Mouse (Mus musculus) kidney, embryonic 15.5 days (tissue): ENCODE results near the gene Ppp3cb. TPM values are rescaled to one million over a fixed set of nuclear protein-coding genes. Genes with fewer than 3 reads are reported as not detected.
"Not testable (repeated sequence)": the region's sequence is repeated elsewhere in the genome, so short reads cannot be mapped to it uniquely, and the experiment has no call there.

ENCODE experiments used
- ATAC-seq: fragments of 200-750 bp; cut with Nextera tagmentation; replicated peaks from 2 replicates; pipeline ENCODE4 v1.8.0; 2017; ENCODE audit warnings: moderate TSS enrichment; ENCODE audit not compliant: low FRiP score
- H3K27ac ChIP-seq: fragments of 300-500 bp; sonication (generic); 2 replicates; pipeline ENCODE4 v1.5.1; 2015; ENCODE audit warnings: mild to moderate bottlenecking, inconsistent platforms
- H3K27me3 ChIP-seq: fragments of 300-500 bp; sonication (generic); 2 replicates; pipeline ENCODE4 v1.6.1; 2015; ENCODE audit warnings: inconsistent platforms
- H3K36me3 ChIP-seq: fragments of 300-500 bp; sonication (generic); 2 replicates; pipeline ENCODE4 v1.6.1; 2015; ENCODE audit warnings: inconsistent platforms
- H3K4me1 ChIP-seq: fragments of 300-500 bp; sonication (generic); 2 replicates; pipeline ENCODE4 v1.6.1; 2015; ENCODE audit warnings: inconsistent platforms
- H3K4me2 ChIP-seq: fragments of 300-500 bp; sonication (generic); 2 replicates; pipeline ENCODE4 v1.6.1; 2015; ENCODE audit warnings: moderate library complexity, mild to moderate bottlenecking, inconsistent platforms
- H3K4me3 ChIP-seq: fragments of 300-500 bp; sonication (generic); replicated peaks from 2 replicates; pipeline ENCODE4 v1.5.1; 2015; ENCODE audit warnings: mild to moderate bottlenecking, inconsistent platforms
- H3K9ac ChIP-seq: fragments of 300-500 bp; sonication (generic); 2 replicates; pipeline ENCODE4 v1.6.1; 2015; ENCODE audit warnings: mild to moderate bottlenecking, inconsistent platforms
- H3K9me3 ChIP-seq: fragments of 300-500 bp; sonication (generic); replicated peaks from 2 replicates; pipeline ENCODE4 v1.6.1; 2016; ENCODE audit warnings: inconsistent platforms
- WGBS: fragments of 180-500 bp; shearing (Covaris S2); methylation state at CpG from one replicate; pipeline ENCODE4 v1.1.7; 2015; ENCODE audit warnings: mixed read lengths; 5-methylcytosine and 5-hydroxymethylcytosine counted together
- polyA plus RNA-seq: library from polyadenylated mRNA; unstranded; fragments of >200 nt; fragmentation: Nextera tagmentation; extraction: Ambion mirVana; gene quantifications from 2 replicates; pipeline ENCODE4 v1.2.1, GENCODE M21; 2015

The Ppp3cb gene
- 43.1 and 44.1 TPM in 2 replicates for polyA plus RNA-seq

DNA sequence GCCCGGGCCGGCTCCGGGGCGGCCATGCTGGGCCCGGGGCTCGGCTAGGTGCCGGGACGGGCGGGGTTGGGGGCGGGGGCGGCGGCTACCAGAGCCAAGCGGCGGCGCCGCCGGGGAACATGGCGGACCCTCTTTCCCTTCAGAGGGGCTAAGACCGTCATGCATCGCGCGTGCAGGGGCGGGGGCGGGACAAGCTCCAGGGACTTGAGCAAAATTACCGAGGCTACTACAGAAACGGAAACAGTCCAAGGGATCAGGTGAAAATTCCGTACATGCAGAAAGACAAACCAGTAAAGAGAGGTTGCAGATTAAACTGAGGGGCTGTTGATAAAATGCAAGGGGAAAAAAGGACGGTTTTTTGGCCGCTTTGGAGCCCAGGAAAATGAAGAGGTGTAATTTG is at the start of gene Ppp3cb:
TSS of gene Ppp3cb (minus strand) at position 159 of the 400 bp plus-strand sequence.
- 0% methylated on average over 28 of the region's 29 CpGs for WGBS
- Histone ChIP-seq H3K4me3 (peak within 1 kb of the TSS; percentile 60), H3K4me2 (peak within 1 kb of the TSS; percentile 48), H3K9ac (peak within 1 kb of the TSS; percentile 74), H3K4me1 (peaks cover 14% of the 10 kb centered on the region), H3K9me3 (no peaks in the 10 kb centered on the region), H3K36me3 (peaks cover 36% of the 10 kb centered on the region), H3K27me3 (no peaks in the 10 kb centered on the region), H3K27ac (peak within 1 kb of the TSS; percentile 97)
- peak; percentile 93 for ATAC-seq

DNA sequence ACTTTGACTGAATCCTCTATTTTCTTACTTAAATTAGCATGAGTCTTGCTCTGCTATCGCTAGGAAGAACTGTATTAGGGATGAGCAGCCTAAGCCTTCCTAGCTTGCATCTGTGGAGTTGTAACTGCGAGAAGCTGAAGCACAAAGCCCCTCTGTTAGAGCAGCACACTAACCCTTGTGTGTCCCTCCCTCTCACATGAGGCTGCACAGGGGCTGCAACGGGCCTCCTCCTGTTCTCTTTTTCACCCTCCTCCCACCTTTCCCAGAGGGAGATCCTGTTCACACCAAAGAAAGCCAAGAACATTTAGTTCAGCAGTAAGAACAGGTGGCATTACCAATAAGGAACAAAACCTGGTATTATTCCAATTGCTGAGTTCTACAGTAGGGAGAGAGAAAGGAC is 49.4 kb upstream of the Ppp3cb start:
- no peak overlapping the region for H3K4me3 ChIP-seq
- H3K9ac ChIP-seq: no peak overlapping the region
- ATAC-seq: no peak
- H3K9me3 ChIP-seq: no peaks in the 10 kb centered on the region
- H3K27me3 ChIP-seq: no peaks in the 10 kb centered on the region
- H3K4me1 ChIP-seq: no peaks in the 10 kb centered on the region
- 39% methylated on average over 3 of the region's 3 CpGs for WGBS
- H3K36me3 ChIP-seq: no peaks in the 10 kb centered on the region
- H3K4me2 ChIP-seq: no peak overlapping the region
- H3K27ac ChIP-seq: 0 out of 2 replicates have a peak overlapping the region, but pooled peaks have one; percentile 6

DNA sequence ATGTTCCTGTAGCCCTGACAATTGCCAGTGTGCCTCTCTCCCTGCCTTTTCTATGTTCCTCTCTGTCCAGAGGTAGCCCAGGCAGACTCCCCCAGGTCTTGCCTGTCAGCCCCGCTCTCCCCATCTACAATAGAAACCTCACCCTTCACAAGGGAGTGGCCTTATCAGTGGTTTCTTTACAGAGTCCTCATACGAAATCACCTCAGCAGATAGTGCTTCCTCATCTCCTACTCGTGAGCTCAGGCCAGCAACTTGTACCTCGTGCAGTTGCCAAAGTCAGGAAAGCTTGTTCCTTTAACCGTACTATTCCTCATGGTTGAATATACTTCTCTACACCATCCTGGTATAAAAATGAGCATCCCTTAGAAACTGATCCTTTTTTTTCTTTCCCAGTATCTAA is 41.1 kb upstream of the Ppp3cb start:
- ATAC-seq: no peak
- WGBS: 89% methylated on average over 5 of the region's 5 CpGs
- H3K4me2 ChIP-seq: no peak overlapping the region

DNA sequence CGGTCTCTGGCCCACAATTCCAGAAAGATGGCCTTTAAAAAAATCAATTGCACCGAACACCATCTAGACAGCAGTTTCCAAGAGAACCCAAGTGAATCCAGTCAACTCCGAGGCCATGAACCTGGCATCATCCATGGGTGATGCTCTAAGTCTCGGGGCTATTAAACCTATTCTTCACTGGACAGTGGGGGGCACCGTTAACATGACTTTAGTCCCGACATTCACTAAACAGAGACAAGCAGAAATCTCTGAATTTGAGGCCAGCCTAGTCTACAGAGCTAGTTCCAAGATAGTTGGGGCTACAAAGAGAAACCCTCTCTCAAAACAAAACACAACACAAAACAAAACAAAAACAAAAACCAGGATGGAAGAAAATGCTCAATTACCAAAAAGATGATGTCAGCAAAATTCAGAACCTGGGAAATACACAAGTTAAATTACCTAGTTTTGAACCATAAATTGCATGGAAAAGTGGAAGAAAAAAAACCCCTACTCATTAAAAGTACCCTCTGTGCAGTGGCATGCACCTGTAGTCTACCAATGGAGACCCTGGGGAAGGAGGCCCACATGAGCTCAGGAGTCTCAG is 32.5 kb upstream of the Ppp3cb start:
- Histone ChIP-seq H3K27me3 (no peaks in the 10 kb centered on the region), H3K9me3 (no peaks in the 10 kb centered on the region), H3K4me3 (no peak overlapping the region), H3K27ac (no peak overlapping the region), H3K4me2 (no peak overlapping the region), H3K9ac (no peak overlapping the region), H3K4me1 (no peaks in the 10 kb centered on the region), H3K36me3 (peaks cover 37% of the 10 kb centered on the region)
- ATAC-seq: no peak
- WGBS: 73% methylated on average over 6 of the region's 6 CpGs

More for the DNA sequence above, 41.1 kb upstream of the Ppp3cb start:
- Histone ChIP-seq H3K9me3 (no peaks in the 10 kb centered on the region), H3K9ac (no peak overlapping the region), H3K36me3 (peaks cover 41% of the 10 kb centered on the region), H3K4me1 (no peaks in the 10 kb centered on the region), H3K27me3 (no peaks in the 10 kb centered on the region), H3K4me3 (no peak overlapping the region), H3K27ac (no peak overlapping the region)

DNA sequence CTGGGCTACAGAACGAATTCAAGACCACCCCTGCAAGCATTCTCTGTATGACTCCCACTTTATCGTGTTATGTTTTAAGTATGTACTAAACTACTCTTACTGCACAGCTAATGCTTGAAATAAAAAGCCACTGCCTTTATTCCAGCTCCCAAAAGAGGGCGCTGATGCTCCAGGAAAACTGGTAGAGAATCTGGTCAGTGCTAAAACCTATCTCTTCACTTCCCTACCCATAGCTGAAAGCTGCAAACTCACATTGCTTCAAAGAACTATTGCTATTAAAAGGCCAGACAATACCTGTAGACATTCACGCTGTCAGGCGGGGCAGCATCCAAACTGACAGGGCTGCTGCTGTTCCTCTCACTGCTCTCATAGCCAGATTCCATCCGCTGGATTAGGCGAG is 29.8 kb upstream of the Ppp3cb start:
- no peak overlapping the region for H3K27ac ChIP-seq
- H3K4me2 ChIP-seq: no peak overlapping the region
- no peak for ATAC-seq
- H3K4me1 ChIP-seq: no peaks in the 10 kb centered on the region
- H3K27me3 ChIP-seq: no peaks in the 10 kb centered on the region
- no peaks in the 10 kb centered on the region for H3K9me3 ChIP-seq
- H3K4me3 ChIP-seq: no peak overlapping the region
- no peak overlapping the region for H3K9ac ChIP-seq
- peaks cover 32% of the 10 kb centered on the region for H3K36me3 ChIP-seq
- WGBS: 54% methylated on average over 7 of the region's 7 CpGs

DNA sequence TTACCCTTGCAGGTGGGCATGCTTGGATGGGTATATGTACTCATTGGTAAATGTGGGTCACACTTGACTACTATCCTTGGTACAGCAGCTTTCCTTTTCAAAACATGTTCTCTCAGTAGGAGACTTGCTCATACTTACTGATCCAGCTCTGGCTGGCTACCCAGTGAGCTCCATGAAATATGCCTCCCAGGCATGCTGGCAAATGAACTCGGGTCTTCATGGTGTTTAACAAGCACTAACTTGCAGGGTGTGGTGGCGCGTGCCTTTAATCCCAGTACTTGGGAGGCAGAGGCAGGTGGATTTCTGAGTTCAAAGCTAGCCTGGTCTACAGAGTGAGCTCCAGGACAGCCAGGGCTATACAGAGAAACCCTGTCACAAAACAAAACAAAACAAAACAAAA is 26.8 kb upstream of the Ppp3cb start:
- ATAC-seq, H3K4me1 ChIP-seq, H3K9ac ChIP-seq, H3K27me3 ChIP-seq, H3K4me3 ChIP-seq, H3K9me3 ChIP-seq, H3K27ac ChIP-seq, H3K4me2 ChIP-seq: not testable (repeated sequence)
- H3K36me3 ChIP-seq: peaks cover 54% of the 10 kb centered on the region
- WGBS: 93% methylated on average over 3 of the region's 3 CpGs

DNA sequence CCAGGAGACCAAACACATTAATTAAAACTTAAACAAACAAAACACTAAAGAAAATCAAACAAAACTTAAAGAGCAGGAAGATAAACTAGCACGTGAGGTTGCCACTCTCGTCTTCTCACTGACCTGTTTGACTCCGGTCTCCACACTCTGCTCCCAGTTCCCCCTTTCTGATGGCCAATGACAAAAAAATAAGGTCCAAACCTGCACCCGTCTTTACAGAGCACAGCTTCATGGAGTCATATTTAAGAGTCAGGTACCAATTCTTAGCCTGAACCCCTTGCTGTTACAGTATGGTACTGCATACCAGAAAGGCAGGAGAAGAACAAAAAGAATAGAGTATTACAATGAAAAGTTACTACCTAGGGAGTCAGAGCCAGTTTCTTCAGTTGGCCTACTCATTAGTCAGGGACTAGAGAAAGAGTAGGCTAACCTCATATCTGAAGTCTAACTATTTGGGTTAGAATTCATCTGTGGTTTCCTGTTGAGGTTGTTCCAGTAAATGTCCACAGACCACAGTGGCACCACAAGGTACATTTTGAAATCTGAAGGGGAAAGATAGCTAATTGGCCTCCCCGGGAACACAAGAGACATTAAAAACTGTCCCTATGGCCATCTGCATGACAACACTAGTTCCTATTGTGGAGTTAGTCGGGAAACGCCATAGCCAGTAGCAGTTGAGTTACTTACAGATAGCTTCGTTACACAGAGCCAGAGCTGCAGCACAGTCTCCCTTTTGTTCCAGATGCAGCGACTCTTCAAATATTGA is 19.1 kb upstream of the Ppp3cb start:
- 81% methylated on average over 9 of the region's 9 CpGs for WGBS
- no peak for ATAC-seq
- H3K27ac ChIP-seq: no peak overlapping the region
- H3K9me3 ChIP-seq: no peaks in the 10 kb centered on the region
- no peaks in the 10 kb centered on the region for H3K27me3 ChIP-seq
- H3K9ac ChIP-seq: no peak overlapping the region
- H3K4me1 ChIP-seq: no peaks in the 10 kb centered on the region
- H3K4me3 ChIP-seq: no peak overlapping the region
- no peak overlapping the region for H3K4me2 ChIP-seq
- peaks cover 79% of the 10 kb centered on the region for H3K36me3 ChIP-seq

DNA sequence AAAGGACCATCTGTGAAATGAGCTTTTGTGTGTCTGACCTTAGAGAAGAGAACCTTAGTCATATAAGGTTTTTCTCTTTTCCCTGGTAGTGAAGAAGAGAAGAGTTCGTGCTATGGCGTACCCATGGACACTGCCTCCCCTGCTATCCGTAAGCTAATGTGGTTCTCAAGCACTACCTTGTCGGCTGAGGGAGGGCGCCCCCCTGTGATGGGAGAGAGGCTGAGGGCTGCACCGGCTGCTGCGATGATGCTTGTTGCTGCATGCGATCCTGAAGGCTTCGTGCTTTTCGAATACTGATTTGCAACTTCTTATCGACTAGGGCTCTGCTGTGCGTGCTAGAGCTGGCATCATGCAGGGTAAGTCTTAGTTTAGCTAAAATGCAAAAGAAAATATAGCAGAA is 18.3 kb upstream of the Ppp3cb start:
- H3K27ac ChIP-seq: no peak overlapping the region

DNA sequence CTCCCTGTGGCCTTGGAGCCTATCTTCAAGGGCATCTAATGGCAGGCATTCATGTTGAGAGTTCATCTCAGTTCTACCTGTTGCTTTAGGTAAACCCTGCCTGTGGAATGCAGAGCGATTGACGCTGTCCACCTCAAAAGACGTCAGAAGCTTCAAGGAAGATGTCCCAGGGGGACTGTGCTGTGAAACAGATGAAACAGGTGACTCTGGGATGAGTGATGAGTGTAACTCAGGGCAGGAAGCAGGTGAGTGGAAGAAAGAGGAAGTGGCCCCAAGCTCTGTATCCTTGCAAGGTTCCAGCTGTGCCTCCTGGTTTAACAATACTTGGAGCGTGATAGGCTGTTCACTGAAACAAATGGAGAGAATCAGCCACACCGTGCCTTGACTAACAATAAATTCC is 15.5 kb upstream of the Ppp3cb start:
- H3K4me3 ChIP-seq: no peak overlapping the region
- WGBS: 92% methylated on average over 5 of the region's 5 CpGs
- H3K27me3 ChIP-seq: no peaks in the 10 kb centered on the region
- H3K27ac ChIP-seq: no peak overlapping the region
- H3K4me1 ChIP-seq: no peaks in the 10 kb centered on the region
- no peaks in the 10 kb centered on the region for H3K9me3 ChIP-seq
- H3K9ac ChIP-seq: no peak overlapping the region
- H3K36me3 ChIP-seq: peaks cover 73% of the 10 kb centered on the region
- no peak overlapping the region for H3K4me2 ChIP-seq
- no peak for ATAC-seq

More for the DNA sequence above, 18.3 kb upstream of the Ppp3cb start:
- H3K4me1 ChIP-seq: no peaks in the 10 kb centered on the region
- H3K9ac ChIP-seq: no peak overlapping the region
- no peak overlapping the region for H3K4me3 ChIP-seq
- no peaks in the 10 kb centered on the region for H3K9me3 ChIP-seq
- 77% methylated on average over 12 of the region's 12 CpGs for WGBS
- H3K27me3 ChIP-seq: no peaks in the 10 kb centered on the region
- H3K36me3 ChIP-seq: peaks cover 76% of the 10 kb centered on the region
- no peak for ATAC-seq
- H3K4me2 ChIP-seq: no peak overlapping the region

DNA sequence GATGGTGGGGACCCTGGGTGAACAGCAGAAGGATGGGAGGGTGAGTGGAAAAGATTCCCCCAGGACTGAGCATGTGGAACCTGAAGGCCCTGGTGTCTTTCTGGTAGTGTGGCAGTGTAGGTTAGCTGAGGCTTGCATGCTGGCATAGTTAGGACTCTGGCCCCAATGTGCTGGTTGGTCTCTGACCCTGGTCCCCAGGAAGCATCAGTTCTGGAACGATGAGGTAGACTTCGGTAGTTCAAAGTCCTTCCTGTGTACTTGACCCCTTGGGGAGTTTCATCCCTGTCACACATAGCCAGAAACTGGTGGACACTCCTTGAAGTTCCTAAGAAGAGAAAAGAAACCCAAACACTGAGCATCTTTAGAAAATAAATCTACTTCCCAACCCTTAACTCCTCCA is 3.8 kb upstream of the Ppp3cb start:
- Histone ChIP-seq H3K27me3 (no peaks in the 10 kb centered on the region), H3K4me2 (no peak overlapping the region), H3K9me3 (no peaks in the 10 kb centered on the region), H3K4me3 (no peak overlapping the region), H3K27ac (no peak overlapping the region), H3K36me3 (peaks cover 57% of the 10 kb centered on the region), H3K9ac (no peak overlapping the region), H3K4me1 (peaks cover 3% of the 10 kb centered on the region)
- no peak for ATAC-seq
- WGBS: 82% methylated on average over 2 of the region's 2 CpGs

DNA sequence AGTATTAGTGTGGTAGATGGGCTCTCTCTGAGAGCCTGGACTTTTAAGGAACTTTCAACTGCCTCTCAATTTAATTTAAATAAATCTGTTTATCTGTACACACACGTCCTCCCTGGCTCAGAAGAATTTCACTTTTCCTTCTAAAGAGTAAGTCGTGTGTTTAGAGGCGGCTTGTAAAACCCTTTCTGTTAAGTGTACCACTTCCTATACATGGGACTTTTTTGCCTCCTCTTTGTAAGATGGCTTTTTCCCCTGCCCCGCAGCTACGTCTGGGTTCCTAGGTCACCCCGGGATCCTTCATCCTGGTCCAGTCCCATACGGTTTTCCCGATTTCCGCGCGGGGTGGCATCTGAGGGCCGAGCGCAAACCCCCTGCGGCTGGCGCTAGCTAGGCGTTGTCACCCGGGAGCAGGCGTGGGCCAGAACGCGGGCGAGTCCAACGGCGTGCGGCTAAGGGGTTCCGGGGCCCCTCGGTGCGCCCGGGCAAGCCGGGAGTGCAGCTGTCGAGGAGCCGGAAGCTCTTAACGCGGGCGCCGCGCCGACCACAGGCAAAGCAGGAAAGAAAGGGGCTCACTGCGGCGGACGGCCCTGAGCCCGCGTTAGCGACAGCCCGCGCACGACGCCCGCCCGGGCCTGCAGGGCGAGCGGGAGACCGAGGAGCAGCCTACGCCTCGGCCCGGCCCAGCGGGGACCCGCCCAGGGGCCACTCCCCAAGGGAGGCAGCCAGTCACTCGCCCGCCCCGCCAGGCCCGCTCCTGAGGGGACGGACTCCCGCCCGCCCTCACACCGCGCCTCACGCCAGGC is 643 bp downstream of the Ppp3cb start:
- no peaks in the 10 kb centered on the region for H3K27me3 ChIP-seq
- H3K27ac ChIP-seq: peak overlapping the region; percentile 97
- H3K9ac ChIP-seq: peak overlapping the region; percentile 74
- ATAC-seq: peak; percentile 99
- no peaks in the 10 kb centered on the region for H3K9me3 ChIP-seq
- peak overlapping the region; percentile 60 for H3K4me3 ChIP-seq
- H3K4me1 ChIP-seq: peaks cover 14% of the 10 kb centered on the region
- peaks cover 29% of the 10 kb centered on the region for H3K36me3 ChIP-seq
- peak overlapping the region; percentile 48 for H3K4me2 ChIP-seq
- under 1% methylated on average over 50 of the region's 67 CpGs for WGBS
